ENCODE assay signal across 22 mouse cellular contexts in genomic region chr12:82603979-82604378, GRCm38 (mm10). TPM values are rescaled to one million over a fixed set of nuclear protein-coding genes. Genes with fewer than 3 reads are reported as not detected.
"Had no signal": no experiment of that assay in that cellular context is flagged by ENCODE, and none has a peak within 500 bp of the region (broad histone marks: within the 10 kb centered on the region; RNA-seq: fewer than 3 reads in every experiment).

No protein-coding gene starts in this region.

- H3K4me1 ChIP-seq: hindbrain, embryonic 15.5 days; limb, embryonic 15.5 days; liver, embryonic 12.5 days had no signal

- H3K9ac ChIP-seq: hindbrain, embryonic 13.5 days; hindbrain, embryonic 15.5 days; kidney, embryonic 15.5 days; limb, embryonic 13.5 days; limb, embryonic 15.5 days; liver, embryonic 12.5 days; liver, embryonic 14.5 days had no signal

- DNase-seq: gastrocnemius, postnatal 14 days; gastrocnemius, postnatal 36 days; heart, adult 18-20 months; kidney, adult 11 months; kidney, postnatal 14 days; kidney, postnatal 36 days; layer of hippocampus, adult 9-11 months; left cerebral cortex, postnatal 4 days had no signal

- H3K9me3 ChIP-seq: heart, embryonic 10.5 days; hindbrain, embryonic 13.5 days; hindbrain, embryonic 15.5 days; kidney, embryonic 15.5 days; limb, embryonic 13.5 days; limb, embryonic 15.5 days; liver, embryonic 12.5 days had no signal

- H3K4me2 ChIP-seq: hindbrain, embryonic 13.5 days; hindbrain, embryonic 15.5 days; kidney, embryonic 15.5 days; limb, embryonic 13.5 days; limb, embryonic 15.5 days; liver, embryonic 12.5 days had no signal

- H3K27ac ChIP-seq: heart, embryonic 10.5 days; hindbrain, embryonic 13.5 days; hindbrain, embryonic 15.5 days; hindbrain, postnatal 0 days; kidney, embryonic 15.5 days; kidney, postnatal 0 days; left cerebral cortex, adult 2 months; limb, embryonic 13.5 days; limb, embryonic 15.5 days; liver, embryonic 12.5 days; liver, embryonic 14.5 days had no signal

- H3K27me3 ChIP-seq: hindbrain, embryonic 13.5 days; hindbrain, embryonic 15.5 days; kidney, embryonic 15.5 days; limb, embryonic 13.5 days; limb, embryonic 15.5 days; liver, embryonic 12.5 days had no signal

- H3K36me3 ChIP-seq: heart, embryonic 10.5 days; hindbrain, embryonic 13.5 days; hindbrain, embryonic 15.5 days; kidney, embryonic 15.5 days; limb, embryonic 13.5 days; limb, embryonic 15.5 days; liver, embryonic 12.5 days had no signal

- H3K4me3 ChIP-seq: heart, embryonic 10.5 days; hindbrain, embryonic 13.5 days; hindbrain, embryonic 15.5 days; kidney, embryonic 15.5 days; left cerebral cortex, adult 2 months; limb, embryonic 13.5 days; limb, embryonic 15.5 days; liver, embryonic 12.5 days had no signal

- ATAC-seq: hindbrain, postnatal 0 days; intestine, embryonic 16.5 days; liver, embryonic 12.5 days had no signal

RNA-seq across cellular contexts. Expression of gene Rgs6, which starts 15.9 kb away (rescaled TPM):
- total RNA-seq: hematopoietic stem cell, adult 5-6 weeks had no signal
- polyA plus RNA-seq: liver, adult 2 months had no signal
